Mouse (Mus musculus) ES-E14 (cell line): Measurements from ENCODE around the gene Psme2. TPM values are rescaled to one million over a fixed set of nuclear protein-coding genes. Genes with fewer than 3 reads are reported as not detected.

Experiments
- DNase-seq: peaks from one replicate; pipeline ENCODE4 v3.0.0-alpha.2; 2013; ENCODE audit warnings: low read depth, low spot score
- H3K27ac ChIP-seq: 2 replicates; pipeline ENCODE4 v1.5.1; 2012; ENCODE audit warnings: low read depth, mild to moderate bottlenecking, low read length, moderate library complexity, mixed read lengths; ENCODE audit not compliant: poor library complexity, insufficient read depth, severe bottlenecking
- H3K36me3 ChIP-seq: 2 replicates; pipeline ENCODE4 v1.6.1; 2012; ENCODE audit warnings: mild to moderate bottlenecking, low read length, moderate library complexity, mixed read lengths; ENCODE audit not compliant: control insufficient read depth, poor library complexity, insufficient read depth, severe bottlenecking
- H3K4me1 ChIP-seq, 2 experiments: fragments of 150-350 bp in 1 of 2; sonication (generic) in 1 of 2; 2 replicates each; pipeline ENCODE4 v1.6.1; 2012; ENCODE audit warnings: low read length in 2 of 2, mild to moderate bottlenecking in 1 of 2, mixed read lengths in 1 of 2; ENCODE audit not compliant: control insufficient read depth in 2 of 2, insufficient read depth in 2 of 2, poor library complexity in 1 of 2
- H3K4me3 ChIP-seq, 2 experiments: fragments of 150-350 bp in 1 of 2; sonication (generic) in 1 of 2; 2 replicates each; pipeline ENCODE4 v1.5.1; 2012; ENCODE audit warnings: low read length in 2 of 2, low read depth in 1 of 2, mild to moderate bottlenecking in 1 of 2, mixed read lengths in 1 of 2; ENCODE audit not compliant: insufficient read depth in 1 of 2, poor library complexity in 1 of 2, severe bottlenecking in 1 of 2
- H3K9ac ChIP-seq: 2 replicates; pipeline ENCODE4 v1.6.1; 2012; ENCODE audit warnings: low read depth, mild to moderate bottlenecking, low read length, mixed read lengths; ENCODE audit not compliant: poor library complexity, insufficient read depth, severe bottlenecking
- H3K9me3 ChIP-seq: fragments of 150-350 bp; sonication (generic); 2 replicates; pipeline ENCODE4 v1.6.1; 2012; ENCODE audit warnings: low read depth, mild to moderate bottlenecking, low read length; ENCODE audit not compliant: control insufficient read depth, insufficient read depth
- CHD2 ChIP-seq: IDR thresholded peaks from 2 replicates; pipeline ENCODE4 v1.6.1; 2014; ENCODE audit warnings: mild to moderate bottlenecking, low read depth, low read length, inconsistent platforms
- HCFC1 ChIP-seq: IDR thresholded peaks from 2 replicates; pipeline ENCODE4 v1.6.1; 2012; ENCODE audit warnings: low read length, inconsistent platforms, borderline replicate concordance; ENCODE audit not compliant: insufficient read depth
- MAFK ChIP-seq: IDR thresholded peaks from 2 replicates; pipeline ENCODE4 v1.6.1; 2014; ENCODE audit warnings: mild to moderate bottlenecking, low read depth, low read length, inconsistent platforms; ENCODE audit not compliant: insufficient read depth
- ZC3H11A ChIP-seq: IDR thresholded peaks from 2 replicates; pipeline ENCODE4 v1.6.1; 2012; ENCODE audit warnings: low read depth, mild to moderate bottlenecking, inconsistent platforms, low read length, borderline replicate concordance
- ZNF384 ChIP-seq: IDR thresholded peaks from 2 replicates; pipeline ENCODE4 v1.6.1; 2012; ENCODE audit warnings: low read depth, low read length, inconsistent platforms
- in situ Hi-C, 2 experiments: fragments of 600-800 bp; cut with MboI; formaldehyde crosslinking; loops; one replicate each; pipeline ENCODE4 v1.15.1; 2025; ENCODE audit warnings: low sequenced_read_pairs in 2 of 2, inconsistent platforms in 1 of 2; ENCODE audit not compliant: unreplicated experiment in 2 of 2
- total RNA-seq: library from RNA; depleted of rRNA; stranded (reverse); fragments of 300-350 nt; gene quantifications from 2 replicates; pipeline ENCODE4 v1.2.3, GENCODE M21; 2012

Psme2 gene
- total RNA-seq, 1 experiment = 44.0 TPM

GRCm38 (mm10) chr14:55629312-55629711 lies 38.4 kb upstream of the Psme2 start:
- H3K27ac ChIP-seq = no peak overlapping the region
- H3K9me3 ChIP-seq = no peaks in the 10 kb centered on the region
- H3K9ac ChIP-seq = no peak overlapping the region
- TF ChIP-seq ZNF384 (0 out of 2 replicates have a peak, but pooled peaks have one; percentile 53), MAFK (no peak)
- peak; percentile 50 for DNase-seq
- H3K4me1 ChIP-seq = peaks cover 0 to 5% of the 10 kb centered on the region in 2 experiments; a peak in 1 of 4 replicates
- H3K4me3 ChIP-seq = no peak overlapping the region
- H3K36me3 ChIP-seq = peaks cover 90% of the 10 kb centered on the region
- in situ Hi-C loops = no loop called here

GRCm38 (mm10) chr14:55628077-55628827 lies 37.3 kb upstream of the Psme2 start:
- peaks cover 80% of the 10 kb centered on the region for H3K36me3 ChIP-seq

GRCm38 (mm10) chr14:55618486-55619195 lies 27.7 kb upstream of the Psme2 start:
- no peaks in the 10 kb centered on the region for H3K9me3 ChIP-seq
- H3K27ac ChIP-seq = no peak overlapping the region
- H3K36me3 ChIP-seq = peaks cover 2% of the 10 kb centered on the region; the same call in 1 of the 2 replicates
- no peak for DNase-seq
- no peak overlapping the region; the same call in 1 of the 2 replicates for H3K9ac ChIP-seq
- in situ Hi-C loops = no loop called here
- TF ChIP-seq CHD2 (no peak), HCFC1 (no peak), ZC3H11A (no peak), ZNF384 (no peak), MAFK (no peak)
- H3K4me1 ChIP-seq = peaks cover 0 to 11% of the 10 kb centered on the region in 2 experiments; a peak in 2 of 4 replicates
- peak overlapping the region; percentile 27 to 40 for H3K4me3 ChIP-seq

More at GRCm38 (mm10) chr14:55628077-55628827, 37.3 kb upstream of the Psme2 start:
- Histone ChIP-seq H3K27ac (no peak overlapping the region), H3K4me3 (no peak overlapping the region), H3K9ac (no peak overlapping the region), H3K9me3 (no peaks in the 10 kb centered on the region), H3K4me1 (0 out of 4 replicates have a peak, but pooled peaks cover 0 to under 1% of the 10 kb centered on the region in 2 experiments)
- in situ Hi-C loops = no loop called here
- DNase-seq = no peak
- TF ChIP-seq MAFK (no peak), ZC3H11A (no peak), HCFC1 (no peak), CHD2 (no peak), ZNF384 (no peak)

GRCm38 (mm10) chr14:55617822-55618221 lies 26.9 kb upstream of the Psme2 start, which contains the start of gene Rec8:
Rec8 (plus strand) TSS chr14:55618037.
- DNase-seq = peak; percentile 90
- H3K27ac ChIP-seq = no peak within 1 kb of the TSS

More at GRCm38 (mm10) chr14:55617822-55618221, 26.9 kb upstream of the Psme2 start, which contains the start of gene Rec8:
- Histone ChIP-seq H3K9me3 (no peaks in the 10 kb centered on the region), H3K4me3 (peak within 1 kb of the TSS; percentile 27 to 40), H3K36me3 (peaks cover 2% of the 10 kb centered on the region; the same call in 1 of the 2 replicates), H3K4me1 (peaks cover 0 to 8% of the 10 kb centered on the region in 2 experiments; a peak in 2 of 4 replicates), H3K9ac (peak within 1 kb of the TSS; percentile 12; the same call in 1 of the 2 replicates)
- TF ChIP-seq ZNF384 (no peak), CHD2 (peak; percentile 60)
- in situ Hi-C loops = no loop called here
